7 mouse cellular contexts compared by ENCODE assay signal in genomic region chr5:125475601-125476285, GRCm38 (mm10). TPM values are rescaled to one million over a fixed set of nuclear protein-coding genes. Genes with fewer than 3 reads are reported as not detected.
DNase-seq lines count a peak whose midpoint lies in the region; ATAC-seq and TF ChIP-seq lines count a peak whose summit lies in the region.

Gene Aacs (plus strand): TSS chr5:125475814.

- peaks cover 20% of the 10 kb centered on the region for H3K36me3 ChIP-seq in embryonic facial prominence, embryonic 10.5 days (replicated peaks)
- H3K36me3 ChIP-seq in intestine, postnatal 0 days (ENCODE audit: control insufficient read depth, insufficient read depth) = no peaks in the 10 kb centered on the region
- H3K36me3 ChIP-seq in midbrain, embryonic 12.5 days = no peaks in the 10 kb centered on the region
- peaks cover 6% of the 10 kb centered on the region; the same call in 1 of the 2 replicates for H3K36me3 ChIP-seq in small intestine, adult 2 months (ENCODE audit: control insufficient read depth, insufficient read depth, low read length)

- H3K9me3 ChIP-seq in embryonic facial prominence, embryonic 10.5 days = no peaks in the 10 kb centered on the region
- H3K9me3 ChIP-seq in intestine, postnatal 0 days (ENCODE audit: control insufficient read depth) = no peaks in the 10 kb centered on the region
- H3K9me3 ChIP-seq in midbrain, embryonic 12.5 days = no peaks in the 10 kb centered on the region

- peak within 1 kb of the TSS; percentile 92 for H3K4me3 ChIP-seq in embryonic facial prominence, embryonic 10.5 days
- peak within 1 kb of the TSS; percentile 83 for H3K4me3 ChIP-seq in intestine, postnatal 0 days (ENCODE audit: low read depth, low read length)
- H3K4me3 ChIP-seq in midbrain, embryonic 12.5 days = peak within 1 kb of the TSS; percentile 65
- H3K4me3 ChIP-seq in small intestine, adult 2 months (ENCODE audit: low read depth, low read length) = peak within 1 kb of the TSS; percentile 97

- peak within 1 kb of the TSS; percentile 84 for H3K27ac ChIP-seq in embryonic facial prominence, embryonic 10.5 days (replicated peaks)
- H3K27ac ChIP-seq in intestine, postnatal 0 days (ENCODE audit: low read depth, low read length) = peak within 1 kb of the TSS; percentile 64; the same call in 1 of the 2 replicates
- H3K27ac ChIP-seq in midbrain, embryonic 12.5 days (replicated peaks) = peak within 1 kb of the TSS; percentile 67
- H3K27ac ChIP-seq in small intestine, adult 2 months (ENCODE audit: insufficient read depth, low read depth, low read length) = peak within 1 kb of the TSS; percentile 65

- H3K4me2 ChIP-seq in intestine, postnatal 0 days (replicated peaks; ENCODE audit: low read depth) = peak within 1 kb of the TSS; percentile 98
- peak within 1 kb of the TSS; percentile 84 for H3K4me2 ChIP-seq in midbrain, embryonic 12.5 days (replicated peaks)

- TF ChIP-seq POLR2A in small intestine, adult 2 months (IDR thresholded peaks at IDR 0.05; ENCODE audit: low read depth, low read length) = peak; percentile 96

- no peaks in the 10 kb centered on the region for H3K27me3 ChIP-seq in embryonic facial prominence, embryonic 10.5 days (replicated peaks; ENCODE audit: low read depth, poor library complexity, severe bottlenecking)
- H3K27me3 ChIP-seq in intestine, postnatal 0 days (replicated peaks; ENCODE audit: control insufficient read depth, insufficient read depth, low read length) = no peaks in the 10 kb centered on the region
- H3K27me3 ChIP-seq in midbrain, embryonic 12.5 days = no peaks in the 10 kb centered on the region
- no peaks in the 10 kb centered on the region for H3K27me3 ChIP-seq in small intestine, adult 2 months (ENCODE audit: control insufficient read depth, insufficient read depth, low read length)

- peaks cover 41% of the 10 kb centered on the region for H3K4me1 ChIP-seq in embryonic facial prominence, embryonic 10.5 days
- H3K4me1 ChIP-seq in intestine, postnatal 0 days (replicated peaks; ENCODE audit: control insufficient read depth, insufficient read depth, low read length) = 0 out of 2 replicates have a peak, but pooled peaks cover 7% of the 10 kb centered on the region
- peaks cover 30% of the 10 kb centered on the region for H3K4me1 ChIP-seq in midbrain, embryonic 12.5 days
- H3K4me1 ChIP-seq in small intestine, adult 2 months (ENCODE audit: control insufficient read depth, insufficient read depth, insufficient read length, low read length) = peaks cover 11% of the 10 kb centered on the region

- H3K9ac ChIP-seq in intestine, postnatal 0 days (ENCODE audit: low read depth, low read length) = peak within 1 kb of the TSS; percentile 69
- H3K9ac ChIP-seq in midbrain, embryonic 12.5 days (replicated peaks) = peak within 1 kb of the TSS; percentile 73

- intact Hi-C loops in left cerebral cortex, postnatal 4 days (cut with DNase I) = no loop called here

- ATAC-seq in intestine, postnatal 0 days = peak; percentile 91
- peak; percentile 94 for ATAC-seq in midbrain, embryonic 12.5 days (ENCODE audit: low FRiP score, low read depth)

- no peak; the same call in 1 of the 2 replicates for TF ChIP-seq CTCF in intestine, postnatal 0 days (IDR thresholded peaks at IDR 0.05; ENCODE audit: low read depth)
- TF ChIP-seq CTCF in small intestine, adult 2 months (IDR thresholded peaks at IDR 0.05; ENCODE audit: extremely low read depth, insufficient read length, insufficient replicate concordance, low read depth, low read length) = no peak

- peak; percentile 99 for DNase-seq in adrenal gland, postnatal 10 days
- DNase-seq in embryonic facial prominence, embryonic 10.5 days (ENCODE audit: low spot score) = peak; percentile 98
- peak; percentile 49 for DNase-seq in gonadal fat pad, adult 2 months (ENCODE audit: low read depth)
- DNase-seq in left cerebral cortex, postnatal 4 days = peak; percentile 97

- WGBS in embryonic facial prominence, embryonic 10.5 days = under 1% methylated on average over 60 of the region's 60 CpGs
- under 1% methylated on average over 59 of the region's 60 CpGs for WGBS in intestine, postnatal 0 days
- under 1% methylated on average over 58 of the region's 60 CpGs for WGBS in midbrain, embryonic 12.5 days
- under 1% methylated on average over 60 of the region's 60 CpGs for WGBS in small intestine, adult 2 months

RNA-seq across cellular contexts. Expression of gene Aacs, which starts in this region (rescaled TPM):
- total RNA-seq in adrenal gland, postnatal 10 days (2021) = 10 to 100 TPM; 18.1 to 18.5 TPM
- 51.2 and 60.1 TPM in 2 replicates for polyA plus RNA-seq in embryonic facial prominence, embryonic 10.5 days (2016; fragmentation: Nextera tagmentation; extraction: Ambion mirVana)
- polyA plus RNA-seq in gonadal fat pad, adult 2 months (2012; rRNA removed) = 139 and 155 TPM in 2 replicates
- 13.7 and 14.0 TPM in 2 replicates for polyA plus RNA-seq in intestine, postnatal 0 days (2015; fragmentation: Nextera tagmentation; extraction: Ambion mirVana)
- 100 to 1,000 TPM; 112 to 116 TPM for total RNA-seq in left cerebral cortex, postnatal 4 days (2021)
- polyA plus RNA-seq in midbrain, embryonic 12.5 days (2016; fragmentation: Nextera tagmentation; extraction: Ambion mirVana) = 58.8 and 62.7 TPM in 2 replicates
- 23.9 and 37.6 TPM in 2 replicates for polyA plus RNA-seq in small intestine, adult 2 months (2012; rRNA removed)

Comparison
In these comparisons a context has a peak if more than half of its experiments do, and no peak if none do; other contexts are left out.
1. Peak in every context shown above with its lines: DNase-seq, ATAC-seq, H3K4me3 ChIP-seq and H3K27ac ChIP-seq.
2. RNA of gene Aacs (total RNA-seq): 112 to 116 TPM in left cerebral cortex, postnatal 4 days; 18.1 to 18.5 TPM in adrenal gland, postnatal 10 days; every median in the first group is over 4 times any median in the second.
3. DNase-seq: peak in every context shown above with its lines; median percentile 99 in adrenal gland, postnatal 10 days; 98 in embryonic facial prominence, embryonic 10.5 days; 97 in left cerebral cortex, postnatal 4 days; 49 in gonadal fat pad, adult 2 months.